Mouse (Mus musculus) A20 (cell line): ENCODE measurements around the gene Sfxn5.

ENCODE experiments used
- DNase-seq: peaks from one replicate; pipeline ENCODE4 v3.0.0-alpha.2; 2011; ENCODE audit warnings: low read depth, low spot score

Sfxn5 gene

DNA sequence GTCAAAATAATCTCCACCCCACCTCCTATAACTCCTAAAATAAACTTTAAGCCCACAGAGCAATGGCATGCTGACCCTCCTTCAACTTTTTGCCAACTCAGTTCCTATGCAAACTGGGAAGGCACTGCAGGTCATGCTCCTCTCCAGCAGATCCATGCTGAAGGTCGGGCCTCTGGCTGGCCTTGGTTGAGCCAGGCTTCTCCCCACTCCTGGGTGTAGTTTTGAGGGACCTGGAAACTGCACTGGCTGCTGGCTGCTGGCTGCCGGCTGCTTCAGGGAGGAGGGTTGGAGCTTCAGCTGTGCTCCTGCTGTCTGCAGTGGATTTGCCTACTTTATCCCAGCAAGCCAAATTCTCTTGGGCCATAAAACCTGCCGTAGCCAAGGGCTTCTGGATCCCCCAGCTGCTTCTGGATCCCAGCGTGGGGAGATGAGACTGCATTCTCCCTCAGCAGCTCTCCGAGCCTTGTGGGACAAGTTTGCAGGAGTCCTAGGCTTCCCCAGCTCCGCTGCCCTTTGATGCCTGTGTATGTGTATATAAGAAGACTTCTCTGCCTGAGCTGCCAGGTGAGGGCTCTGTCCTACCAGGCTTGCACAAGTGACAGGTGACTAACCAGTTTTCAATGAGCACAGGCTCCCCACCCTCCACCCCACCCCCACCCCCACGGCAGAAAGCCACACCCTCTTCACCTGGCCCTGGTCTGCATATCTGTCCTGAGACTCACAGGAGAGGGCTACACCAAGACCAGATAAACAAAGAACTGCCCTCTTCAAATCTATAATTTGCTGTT lies 100.2 kb downstream of the Sfxn5 start:
- DNase-seq: no peak

DNA sequence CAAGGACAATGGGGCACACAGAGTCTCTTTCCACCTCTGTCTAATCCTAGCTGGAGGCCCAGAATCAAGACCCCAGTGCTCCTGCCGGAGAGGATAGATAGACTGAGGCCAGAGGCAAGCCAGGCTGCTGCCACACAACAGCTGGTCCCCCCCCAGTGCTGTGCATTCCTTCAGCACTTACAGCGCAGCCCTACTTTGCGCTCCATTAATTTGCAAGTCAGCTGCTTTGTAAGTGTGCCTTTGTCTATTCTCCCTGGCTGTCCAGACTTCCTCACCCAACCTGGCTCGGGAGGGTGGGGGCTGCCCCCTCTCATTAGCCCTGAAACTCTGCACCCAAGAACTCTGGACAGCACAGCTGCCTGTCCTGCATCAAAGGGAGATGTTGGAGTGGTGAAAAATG lies 101.2 kb downstream of the Sfxn5 start:
- DNase-seq: no peak

DNA sequence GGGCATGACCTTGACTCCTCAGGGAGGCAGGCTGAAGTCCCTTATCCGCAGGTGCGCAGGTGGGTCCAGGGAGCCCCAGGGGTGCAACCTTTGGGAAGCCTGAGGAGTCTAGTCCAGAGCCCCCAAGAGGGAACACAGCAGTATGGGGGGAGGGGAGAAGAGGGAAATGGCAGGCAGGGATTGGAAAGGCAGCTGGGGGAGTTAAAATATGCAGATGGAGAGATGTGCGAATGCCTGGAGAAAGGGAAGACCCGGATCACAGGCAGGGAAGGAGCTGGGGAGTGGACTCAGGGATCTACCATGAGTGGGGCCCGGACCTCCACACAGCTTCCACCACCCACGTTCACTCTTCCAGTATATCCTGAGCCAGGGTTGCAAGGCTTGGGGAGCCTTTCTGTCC lies 101.8 kb downstream of the Sfxn5 start:
- DNase-seq: no peak

DNA sequence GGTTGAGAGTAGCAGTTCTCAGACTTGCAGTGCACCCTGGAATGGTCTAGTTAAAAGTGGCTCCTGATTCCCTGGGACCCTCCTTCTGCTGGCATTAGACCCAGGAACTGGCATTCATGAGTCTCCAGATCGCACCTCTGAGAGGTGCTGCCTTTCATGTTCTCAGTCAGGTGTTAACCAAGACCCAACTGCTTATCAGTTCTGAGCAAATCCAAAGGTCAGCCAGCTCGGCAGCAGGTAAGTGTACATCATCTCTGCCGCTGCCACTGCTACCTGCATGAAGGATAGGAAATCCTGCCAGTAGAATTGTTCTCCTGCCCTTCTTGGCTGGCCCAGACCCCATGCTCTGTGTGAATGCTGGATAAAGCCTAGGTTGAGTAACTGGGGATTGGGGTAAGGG lies 102.5 kb downstream of the Sfxn5 start:
- no peak for DNase-seq

DNA sequence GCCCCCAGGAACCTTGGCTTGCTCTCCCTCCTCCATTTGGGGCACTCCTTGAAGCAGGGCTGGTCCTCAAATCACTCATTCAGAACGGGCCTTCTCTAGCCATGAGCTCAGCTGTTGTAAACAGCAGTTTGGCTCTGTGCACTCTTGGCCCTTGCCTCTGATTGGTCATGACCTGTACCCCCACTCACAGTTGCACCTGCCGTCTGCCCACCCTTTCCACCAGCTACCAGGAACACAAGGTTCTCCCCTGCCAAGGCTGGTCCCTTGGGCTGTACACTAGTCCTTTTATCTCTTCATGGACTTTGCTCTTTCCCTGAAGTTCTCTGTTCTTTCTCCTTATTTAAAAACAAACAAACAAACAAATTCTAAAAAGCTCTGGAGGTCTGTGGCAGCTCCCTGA lies 105.7 kb downstream of the Sfxn5 start:
- DNase-seq: no peak

DNA sequence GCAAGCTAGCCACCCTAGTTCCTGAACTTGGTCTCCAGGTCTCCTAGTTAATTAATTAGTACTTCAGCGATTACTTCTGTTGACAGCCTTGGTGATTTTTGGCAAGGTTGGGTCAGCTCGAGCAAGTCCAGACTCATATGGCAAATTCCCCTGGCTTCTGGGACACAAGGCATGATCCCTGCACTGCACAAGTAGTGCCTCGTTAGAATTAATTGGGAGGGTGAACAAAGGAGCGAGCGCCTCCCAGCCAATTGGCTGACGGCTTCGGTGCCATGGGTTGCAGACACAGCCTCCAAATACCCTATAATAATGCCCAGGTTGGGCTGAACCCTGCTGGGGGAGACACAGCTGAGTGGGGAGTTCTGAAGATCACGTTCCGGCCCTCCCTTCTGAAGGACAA lies 106.7 kb downstream of the Sfxn5 start:
- no peak for DNase-seq

DNA sequence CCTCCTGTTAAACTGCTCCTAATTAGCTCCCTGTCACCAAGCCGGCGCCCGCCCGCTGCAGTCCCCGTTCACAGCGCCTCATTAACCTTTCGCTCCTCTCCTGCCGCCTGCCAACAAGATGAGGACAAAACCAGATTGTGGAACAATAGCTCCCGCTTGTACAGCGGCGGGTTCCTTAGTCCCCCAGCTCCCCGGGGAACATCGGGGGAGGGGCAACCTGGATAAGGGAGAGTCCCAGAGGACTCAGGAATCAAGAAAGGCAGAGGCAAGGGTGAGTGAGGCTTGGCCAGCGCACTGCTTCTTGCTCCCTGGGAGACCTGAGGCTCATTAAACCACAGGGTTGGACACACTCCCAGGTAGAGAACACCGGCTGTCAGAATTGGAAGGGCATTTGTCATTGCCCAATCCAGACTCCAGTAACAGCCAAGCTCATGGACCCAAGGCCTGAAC lies 108.8 kb downstream of the Sfxn5 start:
- no peak for DNase-seq

DNA sequence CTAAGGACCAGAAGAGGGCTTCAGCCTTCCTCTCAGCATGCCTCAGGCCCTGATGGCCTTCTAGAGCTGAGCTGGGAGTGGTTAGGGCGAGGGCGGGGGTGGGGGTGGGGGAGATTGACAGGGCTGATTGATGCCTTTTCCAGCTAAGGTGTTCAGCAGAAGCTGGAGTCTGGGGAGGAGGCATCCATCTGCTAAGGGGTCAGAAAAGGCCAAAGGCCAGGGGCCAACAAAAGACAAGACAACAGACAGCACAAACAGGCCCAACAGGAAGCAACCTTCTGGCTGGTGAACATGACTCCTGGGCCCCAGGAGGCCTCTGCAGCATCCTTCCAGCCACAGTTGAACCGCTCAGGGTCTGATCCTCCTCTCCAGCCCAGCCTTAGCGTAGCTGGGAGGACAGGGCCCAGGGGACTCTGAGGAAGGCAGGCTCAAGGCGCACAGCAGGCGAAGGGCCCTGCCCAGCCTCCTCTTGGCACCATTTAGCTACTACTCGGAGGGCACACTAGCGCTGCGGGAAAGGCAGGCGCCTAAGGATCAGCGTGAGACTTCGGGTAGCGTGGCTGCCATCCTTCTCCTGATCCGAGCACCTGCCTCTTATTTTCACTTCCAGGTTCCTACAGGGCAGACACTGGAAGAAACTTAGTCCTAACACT lies 109.6 kb downstream of the Sfxn5 start:
- no peak for DNase-seq

DNA sequence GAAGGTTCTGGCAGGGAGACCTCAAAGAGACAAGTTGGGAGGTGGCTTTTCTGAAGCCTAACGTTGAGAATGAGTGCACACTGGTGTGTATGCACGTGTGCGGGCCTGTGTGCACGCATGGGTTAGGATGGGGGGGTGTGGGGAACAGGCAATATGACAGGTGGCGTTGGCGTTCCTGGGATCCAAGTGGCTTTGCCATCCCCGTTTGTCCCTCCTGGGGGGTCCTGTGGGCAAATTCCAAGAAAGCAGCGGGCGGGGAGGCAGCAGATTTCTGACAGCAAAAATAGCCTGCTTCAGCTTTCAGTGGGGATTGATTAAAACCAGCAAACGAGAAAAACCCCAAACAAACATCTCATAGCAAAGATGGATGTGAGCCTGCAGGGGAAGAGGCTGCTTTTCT lies 110.7 kb downstream of the Sfxn5 start:
- DNase-seq: no peak

DNA sequence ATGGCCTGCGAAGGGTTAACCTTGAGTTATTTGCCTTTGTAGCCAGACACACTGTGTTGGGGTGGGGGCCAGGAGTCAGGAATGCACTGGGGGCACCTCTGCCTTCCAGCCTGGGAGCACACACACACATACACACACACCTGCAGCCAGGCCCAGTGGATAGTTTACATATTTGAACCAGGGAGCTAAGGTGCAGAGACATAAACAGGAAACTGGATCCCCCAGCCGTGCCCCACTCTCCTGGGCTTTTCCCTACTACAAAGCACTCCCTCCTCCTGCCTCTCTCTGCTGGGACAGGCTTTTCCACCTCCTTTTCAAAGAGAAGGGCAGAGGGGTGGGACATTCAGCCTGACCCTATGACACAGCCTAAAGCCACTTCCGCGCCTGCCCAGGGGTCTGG lies 112.3 kb downstream of the Sfxn5 start:
- no peak for DNase-seq

DNA sequence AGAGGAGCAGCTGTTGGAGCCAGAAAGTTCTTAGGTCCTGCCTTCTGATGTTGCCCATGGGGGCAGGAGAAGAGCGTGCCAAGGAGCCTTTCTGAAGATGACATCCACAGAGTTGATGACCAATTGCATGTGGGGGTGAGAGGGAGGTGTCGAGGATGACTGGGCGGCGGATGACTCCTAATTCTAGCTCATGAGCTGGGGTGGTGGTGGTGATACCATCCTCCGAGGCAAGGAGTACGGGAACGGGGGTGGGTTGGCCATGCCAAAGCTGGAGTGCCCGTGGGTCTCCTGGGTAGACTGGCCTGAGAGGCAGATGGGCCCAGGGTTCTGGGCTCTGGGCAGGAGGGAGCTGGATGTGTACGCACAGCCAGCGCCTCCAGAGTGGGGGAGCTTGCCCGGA lies 113.5 kb downstream of the Sfxn5 start:
- DNase-seq: no peak

DNA sequence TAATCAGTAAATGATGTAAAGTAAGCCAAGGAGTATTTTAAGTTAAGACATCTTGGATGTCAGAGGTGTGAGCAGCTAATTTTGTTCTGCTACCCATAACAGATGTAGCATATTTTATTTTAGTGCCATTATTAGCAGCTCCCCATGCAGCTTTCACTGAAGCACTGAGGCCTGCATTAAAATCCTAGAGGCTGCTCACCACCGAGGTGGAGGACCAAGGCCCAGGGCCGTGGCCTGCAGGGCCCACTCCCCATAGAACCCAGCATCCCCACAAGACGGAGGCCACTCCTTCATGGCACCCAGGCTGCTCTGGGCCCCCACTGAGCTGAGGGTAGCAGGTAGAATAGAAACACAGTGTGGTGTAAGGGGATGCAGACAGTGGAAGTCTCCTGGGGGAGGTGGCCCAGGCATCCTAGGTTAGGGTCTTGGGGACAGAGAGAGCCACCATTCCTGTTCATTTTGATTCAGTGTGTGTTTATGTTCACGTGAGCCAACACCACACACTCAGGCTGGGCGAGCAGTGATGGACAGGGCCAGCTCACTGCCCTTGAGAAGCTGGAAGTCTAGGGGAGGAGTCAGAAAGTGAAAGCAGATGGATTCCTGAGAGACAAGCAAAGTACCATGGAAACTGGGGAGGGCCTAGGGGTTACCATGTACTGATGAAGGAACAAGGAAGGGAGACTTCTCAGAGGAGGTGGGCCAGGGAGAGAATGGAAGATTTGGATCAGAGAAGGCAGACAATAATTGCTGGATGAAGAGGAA lies 114.4 kb downstream of the Sfxn5 start:
- DNase-seq: no peak

DNA sequence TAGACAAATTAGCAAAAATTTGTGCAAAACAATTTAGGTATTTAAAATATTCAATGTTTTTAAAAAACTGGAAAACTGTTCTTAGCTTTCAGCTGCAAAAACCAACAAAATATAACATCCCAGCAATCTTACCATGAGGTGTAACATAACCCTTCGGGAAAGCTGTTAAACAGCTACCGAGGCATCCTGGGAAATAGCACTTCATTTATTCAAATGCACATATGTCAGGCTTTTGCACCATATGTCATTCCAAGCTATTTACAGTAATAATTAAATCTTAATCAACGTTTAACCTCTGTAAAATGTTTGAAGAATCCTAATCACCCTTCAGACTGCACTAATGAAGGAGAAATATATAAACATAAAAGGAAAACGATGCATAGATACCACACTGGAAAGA lies 115.0 kb downstream of the Sfxn5 start:
- DNase-seq: no peak

DNA sequence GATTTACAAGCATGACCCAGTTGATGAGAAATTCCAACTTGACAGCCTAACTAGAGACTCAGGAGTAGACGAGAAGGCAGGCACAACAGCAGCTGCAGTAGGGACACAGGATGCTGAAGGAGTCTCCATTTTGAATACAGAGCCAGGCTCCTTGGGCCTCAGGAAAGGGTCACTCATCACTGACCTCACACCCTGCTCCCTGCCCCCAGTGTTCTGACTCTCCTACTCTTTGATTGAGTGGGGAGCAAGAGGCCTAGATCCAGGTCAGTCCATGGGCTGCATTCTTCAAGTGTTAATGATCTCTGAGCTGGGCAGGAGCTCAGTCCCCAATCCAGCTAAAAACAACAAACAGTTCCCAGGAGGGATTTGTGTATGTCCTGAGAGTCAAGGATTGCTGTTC lies 122.5 kb downstream of the Sfxn5 start:
- no peak for DNase-seq

DNA sequence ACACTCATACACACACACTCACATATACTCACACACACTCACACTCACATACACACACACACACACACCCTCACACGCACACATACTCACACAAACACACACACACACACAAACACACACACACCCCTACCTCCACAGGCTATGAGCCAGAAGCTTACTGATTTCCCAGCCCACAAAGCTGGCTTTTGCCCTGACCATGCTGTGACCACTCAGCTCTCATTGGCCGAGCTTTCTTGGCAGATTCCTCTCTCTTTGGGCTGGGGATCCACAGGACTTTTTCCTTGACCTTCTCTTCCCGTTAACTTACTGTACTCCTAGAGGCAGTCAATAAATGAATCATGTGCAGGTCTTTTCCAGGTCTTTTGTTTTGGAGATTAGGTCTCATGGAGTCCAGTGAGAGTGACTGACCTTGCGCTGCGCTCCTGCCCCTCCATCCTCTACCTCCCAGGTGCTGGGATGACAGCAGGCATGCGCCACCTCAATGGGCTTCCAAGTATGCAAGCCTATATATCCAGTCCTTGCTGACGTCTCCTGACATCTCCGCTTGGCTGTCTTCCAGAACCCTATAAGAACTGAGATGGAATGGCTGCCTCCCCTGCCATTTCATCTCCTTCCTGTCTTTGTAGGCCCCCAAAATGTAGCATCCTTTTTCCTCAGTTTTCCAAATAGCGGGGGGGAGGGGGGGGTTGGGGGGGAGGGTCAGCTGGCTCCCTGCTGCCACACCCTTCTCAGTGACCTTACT lies 123.8 kb downstream of the Sfxn5 start:
- DNase-seq: no peak

DNA sequence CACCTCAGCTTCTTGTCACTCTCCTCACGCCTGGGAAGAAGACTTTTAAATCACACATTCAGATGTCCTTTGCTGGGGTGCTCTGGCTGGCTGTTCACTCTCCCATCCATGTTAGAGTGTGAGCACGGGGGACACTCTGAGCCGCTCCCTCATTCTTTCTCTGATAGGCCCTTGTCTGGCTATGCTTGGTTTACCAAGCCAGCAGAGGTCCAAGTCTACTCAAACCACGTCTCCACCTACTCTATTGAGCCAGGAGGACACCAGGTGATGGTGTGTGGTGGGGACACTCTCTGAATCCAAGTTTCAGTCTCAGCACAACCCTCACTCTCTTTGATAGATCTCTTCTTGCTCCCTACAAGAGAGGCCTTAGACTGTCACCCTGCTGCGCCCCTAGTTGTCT lies 125.9 kb downstream of the Sfxn5 start:
- DNase-seq: no peak

DNA sequence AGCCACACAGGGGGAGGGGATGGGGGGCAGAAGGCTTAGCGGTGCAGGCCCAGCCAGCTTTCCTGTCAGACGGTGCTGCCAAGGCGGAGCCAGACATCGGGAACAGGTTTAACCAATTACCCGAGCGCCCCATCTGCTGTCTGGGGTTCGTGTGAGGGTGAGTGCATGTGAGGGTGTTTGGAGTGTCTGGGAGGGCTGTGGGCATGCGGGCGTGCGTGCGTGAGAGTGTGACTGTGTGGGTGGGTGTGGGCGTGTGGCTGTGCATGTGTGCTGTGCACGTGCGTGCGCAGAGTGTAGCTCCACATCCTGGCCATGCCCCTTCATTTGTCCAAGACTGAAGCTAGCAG lies 126.3 kb downstream of the Sfxn5 start:
- DNase-seq: no peak

DNA sequence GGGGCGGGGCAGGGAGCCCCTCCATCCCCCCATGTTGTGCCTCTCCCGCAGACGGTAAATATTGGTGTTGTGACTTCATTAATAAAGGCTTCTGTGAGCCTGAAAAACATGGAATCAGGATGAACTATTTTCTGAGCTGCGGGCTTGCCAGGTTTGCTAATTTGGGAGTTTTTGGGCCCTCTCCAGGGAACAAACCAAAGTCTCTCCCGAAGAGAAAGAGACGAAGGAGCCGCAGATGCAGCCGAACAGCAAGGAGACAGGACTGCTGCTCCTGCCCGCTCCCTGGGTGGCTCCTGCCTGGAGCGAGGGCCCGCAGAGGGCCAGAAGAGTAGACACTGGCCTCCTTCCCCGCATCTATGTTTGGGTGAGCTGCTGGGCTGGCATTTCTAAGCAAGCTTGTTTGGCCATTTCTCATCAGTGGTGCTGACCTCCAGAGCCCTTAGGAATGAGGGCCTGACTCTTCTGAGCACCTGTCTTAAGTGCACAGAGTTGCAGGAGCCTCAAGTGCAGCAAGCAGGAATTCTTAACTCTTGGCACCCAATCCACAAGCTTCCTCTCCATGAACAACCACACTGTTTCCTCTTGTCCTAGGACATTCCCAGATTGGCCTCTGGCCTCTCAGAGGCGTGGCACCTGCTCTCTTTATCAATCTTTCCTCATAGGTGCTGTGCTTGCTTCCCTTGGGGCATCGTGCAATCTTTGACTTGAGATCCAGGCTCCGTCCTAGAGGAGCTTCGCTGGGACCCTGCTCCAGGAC lies 126.9 kb downstream of the Sfxn5 start:
- no peak for DNase-seq

DNA sequence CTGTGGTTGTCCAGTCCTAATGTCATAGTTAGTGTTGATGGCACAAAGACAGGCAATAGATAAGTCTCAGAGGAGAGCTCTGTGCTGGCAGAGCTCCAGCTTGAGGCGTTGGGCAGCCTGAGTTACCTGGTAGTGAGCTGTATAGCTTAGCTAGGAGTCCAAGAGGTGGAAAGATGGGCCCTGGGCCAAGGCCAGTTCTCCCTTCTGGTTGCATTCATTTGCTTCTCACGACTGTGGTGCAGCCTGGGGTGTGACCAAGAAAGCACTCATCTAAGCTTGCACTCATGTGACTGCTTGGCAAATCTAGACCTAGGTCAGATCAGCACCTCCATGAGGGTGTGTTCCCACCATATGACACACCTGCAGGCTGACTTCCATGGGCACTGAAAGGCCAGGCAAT lies 135.3 kb downstream of the Sfxn5 start:
- no peak for DNase-seq

DNA sequence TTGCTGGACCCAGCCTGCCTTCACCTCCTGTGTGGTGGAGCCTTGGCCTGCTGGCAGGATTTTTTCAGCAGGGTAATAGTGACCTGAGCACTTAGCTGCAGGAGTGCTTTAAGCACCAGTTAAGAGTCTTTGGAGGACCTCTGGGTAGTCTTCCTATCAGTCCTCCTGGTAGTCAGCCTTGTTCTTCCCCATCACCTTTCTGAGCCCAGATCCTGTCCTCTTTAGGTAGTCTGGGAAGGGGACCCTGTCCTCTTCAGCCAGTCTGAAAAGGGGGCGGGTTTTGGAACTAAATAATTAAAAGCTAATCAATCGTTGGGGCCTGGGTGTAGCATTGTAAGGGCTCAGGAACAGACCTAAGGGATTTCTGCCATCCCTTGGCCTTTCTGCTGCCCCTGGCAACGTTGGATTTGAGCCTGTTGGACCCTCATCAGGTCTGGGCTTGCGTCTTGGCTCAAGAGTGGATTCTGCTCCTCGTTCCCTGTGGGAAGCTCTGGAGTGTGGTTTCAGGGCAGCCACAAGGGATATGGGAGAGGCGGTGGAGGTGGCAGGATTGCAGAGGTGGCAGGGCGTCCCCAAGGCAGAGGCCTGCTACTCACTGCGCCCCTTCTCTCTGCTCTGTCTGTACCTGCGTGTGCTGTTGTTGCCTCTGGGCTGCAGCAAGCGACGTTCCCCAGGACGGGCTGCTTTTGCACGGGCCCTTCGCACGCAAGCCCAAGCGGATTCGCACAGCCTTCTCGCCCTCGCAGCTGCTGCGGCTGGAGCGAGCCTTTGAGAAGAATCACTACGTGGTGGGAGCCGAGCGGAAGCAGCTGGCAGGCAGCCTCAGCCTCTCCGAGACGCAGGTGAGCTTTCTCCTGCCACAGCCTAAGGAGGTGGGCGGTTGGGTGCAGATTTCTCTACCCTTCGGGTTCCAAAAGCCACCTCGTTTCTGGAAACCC lies 139.6 kb downstream of the Sfxn5 start:
- DNase-seq: no peak
